Mouse (Mus musculus): ENCODE results near the gene Crb2.

Gene Crb2

GRCm38 (mm10) chr2:37776016-37776415 is at the start of gene Crb2:
Gene Crb2 (plus strand): TSS chr2:37776249.
- in situ Hi-C loops (cut with MboI; ENCODE audit: unreplicated experiment in 2 of 2), result loop anchor here in 1 of 2 experiments (10.0 to 25.0 kb wide), 2 partner anchors 171 to 1789 kb away; partner anchors contain the start of gene Ttll11

- in situ Hi-C loops (cut with MboI; ENCODE audit: unreplicated experiment in 2 of 2), result loop anchor here in 1 of 2 experiments (5.0 kb wide), 1 partner anchor 36 kb away; no protein-coding TSS in a partner anchor
Observed at GRCm38 (mm10) chr2:37731241-37731801, 44.7 kb upstream of the Crb2 start.

- in situ Hi-C loops (cut with MboI; ENCODE audit: unreplicated experiment in 2 of 2), result loop anchor here in 1 of 2 experiments (5.0 kb wide), 1 partner anchor 32 kb away; no protein-coding TSS in a partner anchor
Observed at GRCm38 (mm10) chr2:37734979-37735806, 40.9 kb upstream of the Crb2 start.

- in situ Hi-C loops (cut with MboI; ENCODE audit: unreplicated experiment in 2 of 2), result no loop called here
Observed at GRCm38 (mm10) chr2:37735807-37736188, 40.3 kb upstream of the Crb2 start.

GRCm38 (mm10) chr2:37741806-37742554 is 34.1 kb upstream of the Crb2 start:
- in situ Hi-C loops (cut with MboI; ENCODE audit: unreplicated experiment in 2 of 2), result no loop called here

GRCm38 (mm10) chr2:37744773-37745395 is 31.2 kb upstream of the Crb2 start:
- in situ Hi-C loops (cut with MboI; ENCODE audit: unreplicated experiment in 2 of 2), result no loop called here

- in situ Hi-C loops (cut with MboI; ENCODE audit: unreplicated experiment in 2 of 2), result no loop called here
Observed at GRCm38 (mm10) chr2:37746293-37747049, 29.6 kb upstream of the Crb2 start.

- in situ Hi-C loops (cut with MboI; ENCODE audit: unreplicated experiment in 2 of 2), result no loop called here
Observed at GRCm38 (mm10) chr2:37747909-37748308, 28.1 kb upstream of the Crb2 start.

GRCm38 (mm10) chr2:37748442-37749066 is 27.5 kb upstream of the Crb2 start:
- in situ Hi-C loops (cut with MboI; ENCODE audit: unreplicated experiment in 2 of 2), result no loop called here

- in situ Hi-C loops (cut with MboI; ENCODE audit: unreplicated experiment in 2 of 2), result no loop called here
Observed at GRCm38 (mm10) chr2:37749323-37749722, 26.7 kb upstream of the Crb2 start.

- in situ Hi-C loops (cut with MboI; ENCODE audit: unreplicated experiment in 2 of 2), result loop anchor here in 1 of 2 experiments (5.0 to 25.0 kb wide), 2 partner anchors 39 to 114 kb away; no protein-coding TSS in a partner anchor
Observed at GRCm38 (mm10) chr2:37751114-37751513, 24.9 kb upstream of the Crb2 start.

- in situ Hi-C loops (cut with MboI; ENCODE audit: unreplicated experiment in 2 of 2), result loop anchor here in 1 of 2 experiments (25.0 kb wide), 1 partner anchor 119 kb away; no protein-coding TSS in a partner anchor
Observed at GRCm38 (mm10) chr2:37756220-37756930, 19.7 kb upstream of the Crb2 start.

- in situ Hi-C loops (cut with MboI; ENCODE audit: unreplicated experiment in 2 of 2), result loop anchor here in 1 of 2 experiments (25.0 kb wide), 1 partner anchor 120 kb away; no protein-coding TSS in a partner anchor
Observed at GRCm38 (mm10) chr2:37757016-37757415, 19.0 kb upstream of the Crb2 start.

GRCm38 (mm10) chr2:37757784-37758183 is 18.3 kb upstream of the Crb2 start:
- in situ Hi-C loops (cut with MboI; ENCODE audit: unreplicated experiment in 2 of 2), result loop anchor here in 1 of 2 experiments (25.0 kb wide), 1 partner anchor 120 kb away; no protein-coding TSS in a partner anchor

GRCm38 (mm10) chr2:37758343-37759015 is 17.6 kb upstream of the Crb2 start:
- in situ Hi-C loops (cut with MboI; ENCODE audit: unreplicated experiment in 2 of 2), result loop anchor here in 1 of 2 experiments (25.0 kb wide), 1 partner anchor 121 kb away; no protein-coding TSS in a partner anchor

GRCm38 (mm10) chr2:37760633-37761032 is 15.4 kb upstream of the Crb2 start:
- in situ Hi-C loops (cut with MboI; ENCODE audit: unreplicated experiment in 2 of 2), result loop anchor here in 1 of 2 experiments (25.0 kb wide), 1 partner anchor 123 kb away; no protein-coding TSS in a partner anchor

- in situ Hi-C loops (cut with MboI; ENCODE audit: unreplicated experiment in 2 of 2), result loop anchor here in 1 of 2 experiments (25.0 kb wide), 1 partner anchor 126 kb away; no protein-coding TSS in a partner anchor
Observed at GRCm38 (mm10) chr2:37763638-37764037, 12.4 kb upstream of the Crb2 start.

Measured in v-Abl transformed pro-B cells (cell line).